Mouse (Mus musculus) lung, postnatal 0 days (tissue): ENCODE results near the gene Acp2. TPM values are rescaled to one million over a fixed set of nuclear protein-coding genes. Genes with fewer than 3 reads are reported as not detected.
"Not testable (repeated sequence)": the region's sequence is repeated elsewhere in the genome, so short reads cannot be mapped to it uniquely, and the experiment has no call there.

Experiments
- ATAC-seq: fragments of 200-750 bp; cut with Nextera tagmentation; 2 replicates; pipeline ENCODE4 v1.8.0; 2017; ENCODE audit warnings: moderate library complexity
- DNase-seq: peaks from one replicate; pipeline ENCODE4 v3.0.0-alpha.2; 2016; ENCODE audit warnings: low spot score
- H3K27ac ChIP-seq: fragments of 300-500 bp; sonication (generic); 2 replicates; pipeline ENCODE4 v1.5.1; 2014; ENCODE audit warnings: antibody characterized with exemption, mild to moderate bottlenecking, low read length, mixed read lengths
- H3K27me3 ChIP-seq: fragments of 300-500 bp; sonication (generic); replicated peaks from 2 replicates; pipeline ENCODE4 v1.6.1; 2014; ENCODE audit warnings: low read length, mixed read lengths; ENCODE audit not compliant: insufficient read depth
- H3K36me3 ChIP-seq: fragments of 300-500 bp; sonication (generic); 2 replicates; pipeline ENCODE4 v1.6.1; 2014; ENCODE audit warnings: low read length, mixed read lengths; ENCODE audit not compliant: insufficient read depth
- H3K4me1 ChIP-seq: fragments of 300-500 bp; sonication (generic); 2 replicates; pipeline ENCODE4 v1.6.1; 2014; ENCODE audit warnings: antibody characterized with exemption, low read depth, low read length, mixed read lengths; ENCODE audit not compliant: insufficient read depth
- H3K4me2 ChIP-seq: fragments of 300-500 bp; sonication (generic); replicated peaks from 2 replicates; pipeline ENCODE4 v1.6.1; 2014; ENCODE audit warnings: low read depth, mild to moderate bottlenecking, low read length, moderate library complexity, mixed read lengths
- H3K4me3 ChIP-seq: fragments of 300-500 bp; sonication (generic); 2 replicates; pipeline ENCODE4 v1.5.1; 2014; ENCODE audit warnings: low read depth, low read length
- H3K9ac ChIP-seq: fragments of 300-500 bp; sonication (generic); replicated peaks from 2 replicates; pipeline ENCODE4 v1.6.1; 2014; ENCODE audit warnings: low read depth, mild to moderate bottlenecking
- H3K9me3 ChIP-seq: fragments of 300-500 bp; sonication (generic); 2 replicates; pipeline ENCODE4 v1.6.1; 2016; ENCODE audit warnings: low read length, mixed read lengths
- CTCF ChIP-seq: IDR thresholded peaks from 2 replicates; pipeline ENCODE4 v1.5.1; 2016; ENCODE audit warnings: antibody characterized with exemption, mild to moderate bottlenecking
- EP300 ChIP-seq: IDR thresholded peaks from 2 replicates; pipeline ENCODE4 v1.6.1; 2016; ENCODE audit warnings: antibody characterized with exemption, mild to moderate bottlenecking, control low read depth
- WGBS: fragments of 180-500 bp; shearing (Covaris S2); extraction: QIAGEN DNeasy Blood & Tissue Kit; methylation state at CpG from one replicate; pipeline ENCODE4 v1.1.7; 2014; 5-methylcytosine and 5-hydroxymethylcytosine counted together
- polyA plus RNA-seq: library from polyadenylated mRNA; unstranded; fragments of >200 nt; fragmentation: Nextera tagmentation; extraction: Ambion mirVana; gene quantifications from 2 replicates; pipeline ENCODE4 v1.2.1, GENCODE M21; 2015

Gene Acp2
- polyA plus RNA-seq, 1 experiment from 2014 or later, result 22.1 TPM

GRCm38 (mm10) chr2:91229735-91230134, 27.1 kb downstream of the Acp2 start:
- Histone ChIP-seq H3K4me1 (no peaks in the 10 kb centered on the region), H3K9me3 (no peaks in the 10 kb centered on the region), H3K4me3 (no peak overlapping the region), H3K4me2 (no peak overlapping the region), H3K36me3 (no peaks in the 10 kb centered on the region), H3K9ac (no peak overlapping the region), H3K27me3 (no peaks in the 10 kb centered on the region), H3K27ac (no peak overlapping the region)
- 73% methylated on average over 2 of the region's 2 CpGs for WGBS
- DNase-seq (no peak), ATAC-seq (no peak)
- TF ChIP-seq EP300 (no peak), CTCF (no peak)

DNA sequence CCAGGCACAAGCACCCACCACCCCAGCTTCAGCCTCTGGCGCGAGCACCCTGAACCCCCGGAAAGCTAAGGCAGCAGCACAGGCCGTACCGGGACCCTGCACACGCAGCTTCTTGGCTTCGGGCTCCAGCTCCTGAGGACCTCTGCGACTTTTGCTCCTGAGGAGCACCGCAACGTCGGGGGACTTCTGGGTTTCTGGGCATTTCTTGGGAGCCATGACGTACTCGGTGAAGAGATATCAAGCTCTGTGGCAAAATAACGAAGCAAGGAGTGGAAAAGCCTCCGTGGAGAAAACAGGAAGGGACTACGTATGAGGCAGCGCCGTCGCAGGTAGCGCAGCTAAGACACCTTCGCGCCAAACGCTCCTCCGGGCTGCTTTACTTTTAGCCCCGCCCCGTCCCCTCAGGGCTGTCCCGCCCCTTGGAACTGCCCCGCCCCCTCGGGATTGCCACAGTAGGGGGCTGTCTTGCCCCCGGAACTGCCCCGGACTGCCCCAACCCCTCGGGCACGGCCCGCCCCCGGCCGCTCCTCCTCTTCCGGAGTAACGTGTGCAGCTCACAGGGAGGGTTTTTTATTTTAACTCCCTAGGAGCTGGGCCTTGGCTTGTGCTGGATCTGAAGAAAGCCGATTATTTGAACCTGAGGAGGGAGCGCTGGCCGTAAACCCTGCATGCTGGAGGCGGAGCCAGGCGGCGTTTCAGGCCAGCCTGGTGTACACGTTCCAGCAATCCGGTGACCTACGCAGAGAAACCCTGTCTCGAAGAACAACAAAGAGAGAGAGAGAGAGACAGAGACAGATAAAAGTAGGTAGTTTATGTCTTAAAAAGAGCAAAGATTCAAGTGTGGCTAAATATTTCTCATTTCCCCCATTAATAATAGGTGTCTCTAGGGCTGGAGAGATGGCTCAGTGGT, 34.2 kb downstream of the Acp2 start, which contains the start of gene Ddb2:
Ddb2 (minus strand) TSS at position 382 of the 910 bp plus-strand sequence.
- Histone ChIP-seq H3K9ac (peak within 1 kb of the TSS; percentile 54), H3K9me3 (no peaks in the 10 kb centered on the region), H3K36me3 (no peaks in the 10 kb centered on the region), H3K4me2 (peak within 1 kb of the TSS; percentile 80), H3K27me3 (no peaks in the 10 kb centered on the region), H3K4me3 (peak within 1 kb of the TSS; percentile 59), H3K4me1 (no peaks in the 10 kb centered on the region), H3K27ac (peak within 1 kb of the TSS; percentile 82)
- TF ChIP-seq CTCF, result no peak; the same call in 1 of the 2 replicates
- peak; percentile 67 for TF ChIP-seq EP300
- ATAC-seq (peak; percentile 99), DNase-seq (peak; percentile 99)
- WGBS, result under 1% methylated on average over 44 of the region's 48 CpGs

- H3K9ac ChIP-seq, result not testable (repeated sequence)
- peak; percentile 74 for DNase-seq
- WGBS, result 5% methylated on average over 4 of the region's 4 CpGs
Measured at GRCm38 (mm10) chr2:91237511-91238080, 34.9 kb downstream of the Acp2 start.

DNA sequence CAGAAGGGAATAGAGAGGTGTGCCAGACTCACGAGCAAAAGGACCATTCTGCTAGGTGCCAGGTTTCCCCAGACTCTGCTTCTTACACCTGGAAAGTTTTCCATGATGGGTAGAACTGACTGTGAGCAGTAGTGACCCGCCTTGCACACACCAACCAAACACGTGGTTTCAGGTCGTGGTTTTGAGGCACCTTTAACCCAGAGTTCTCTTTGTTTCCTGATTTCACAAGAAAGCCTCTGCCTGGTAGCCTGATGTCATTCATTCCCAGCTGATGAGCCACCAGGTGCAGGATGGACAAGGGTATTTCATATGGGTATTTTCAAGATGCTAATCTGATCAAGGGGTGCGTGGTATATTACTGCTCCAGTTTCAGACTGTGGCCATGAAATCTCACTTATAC, 39.9 kb downstream of the Acp2 start:
- Histone ChIP-seq H3K4me2 (no peak overlapping the region), H3K27ac (no peak overlapping the region), H3K4me3 (no peak overlapping the region), H3K9ac (no peak overlapping the region), H3K4me1 (no peaks in the 10 kb centered on the region), H3K36me3 (no peaks in the 10 kb centered on the region), H3K27me3 (no peaks in the 10 kb centered on the region), H3K9me3 (no peaks in the 10 kb centered on the region)
- WGBS, result 63% methylated on average over 5 of the region's 5 CpGs
- ATAC-seq, result no peak
- TF ChIP-seq CTCF (no peak), EP300 (no peak)
- DNase-seq, result no peak

More at GRCm38 (mm10) chr2:91237511-91238080, 34.9 kb downstream of the Acp2 start:
- Histone ChIP-seq H3K27ac (peak overlapping the region; percentile 82), H3K4me2 (peak overlapping the region; percentile 80), H3K4me3 (peak overlapping the region; percentile 59)
- TF ChIP-seq EP300, result peak; percentile 6; the same call in 1 of the 2 replicates
- peak; percentile 52; the same call in 1 of the 2 replicates for TF ChIP-seq CTCF
- not testable (repeated sequence) for H3K9me3 ChIP-seq, H3K4me1 ChIP-seq, H3K36me3 ChIP-seq, H3K27me3 ChIP-seq
- ATAC-seq, result peak; percentile 32

DNA sequence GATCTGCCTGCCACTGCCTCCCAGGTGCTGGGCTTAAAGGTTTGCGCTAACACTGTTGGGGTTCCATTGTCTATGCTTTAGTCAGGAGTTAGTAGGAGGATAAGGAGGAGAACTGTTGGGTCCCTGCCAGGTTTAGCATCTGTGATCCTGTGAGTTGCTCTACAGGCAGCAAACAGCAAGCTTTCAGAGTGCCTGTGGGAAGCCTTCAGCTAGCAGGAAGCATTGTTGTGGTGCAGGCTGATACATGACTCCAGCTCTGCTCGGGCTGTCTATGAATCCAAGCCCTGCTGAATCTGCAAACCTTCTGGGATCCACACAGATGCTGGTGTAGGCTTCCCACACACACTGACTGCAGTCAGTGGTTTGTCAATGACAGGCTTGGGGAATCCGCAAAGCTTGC, 40.7 kb downstream of the Acp2 start:
- no peak for TF ChIP-seq CTCF
- TF ChIP-seq EP300, result no peak
- no peak overlapping the region for H3K4me3 ChIP-seq
- H3K9me3 ChIP-seq, result no peaks in the 10 kb centered on the region
- H3K9ac ChIP-seq, result no peak overlapping the region
- H3K4me1 ChIP-seq, result no peaks in the 10 kb centered on the region
- WGBS, result 66% methylated on average over 3 of the region's 3 CpGs
- no peak overlapping the region for H3K27ac ChIP-seq
- ATAC-seq (no peak), DNase-seq (no peak)
- no peak overlapping the region for H3K4me2 ChIP-seq
- H3K36me3 ChIP-seq, result no peaks in the 10 kb centered on the region
- no peaks in the 10 kb centered on the region for H3K27me3 ChIP-seq

DNA sequence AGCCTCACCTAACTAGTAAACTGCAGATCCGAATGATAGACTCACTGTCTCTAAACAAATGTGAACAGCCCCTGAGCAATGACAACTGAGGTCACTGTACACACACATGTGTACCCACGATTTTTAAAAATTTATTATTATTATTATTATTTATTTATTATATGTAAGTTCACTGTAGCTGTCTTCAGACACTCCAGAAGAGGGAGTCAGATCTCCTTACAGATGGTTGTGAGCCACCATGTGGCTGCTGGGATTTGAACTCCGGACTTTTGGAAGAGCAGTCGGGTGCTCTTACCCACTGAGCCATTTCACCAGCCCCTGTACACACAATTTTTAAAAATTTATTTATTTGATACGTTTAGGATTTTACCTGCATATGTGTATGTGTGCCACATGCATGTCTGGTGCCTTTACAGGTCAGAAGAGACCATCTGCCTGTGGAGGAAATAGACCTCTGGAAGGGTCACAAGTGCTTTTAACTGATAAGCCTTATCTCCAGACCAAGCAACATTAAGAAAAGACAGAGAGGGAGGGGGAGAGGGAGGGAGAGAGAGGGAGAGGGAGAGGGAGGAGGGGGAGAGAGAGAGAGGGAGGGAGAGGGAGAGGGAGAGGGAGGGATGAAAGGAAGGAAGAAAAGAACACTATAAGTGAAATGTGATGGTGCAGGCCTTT, 42.0 kb downstream of the Acp2 start:
- 70% methylated on average over 5 of the region's 5 CpGs for WGBS

More for the DNA sequence above, 42.0 kb downstream of the Acp2 start:
- H3K4me1 ChIP-seq, result no peaks in the 10 kb centered on the region
- TF ChIP-seq CTCF (no peak), EP300 (no peak)
- H3K27me3 ChIP-seq, result no peaks in the 10 kb centered on the region
- no peaks in the 10 kb centered on the region for H3K36me3 ChIP-seq
- no peak overlapping the region for H3K9ac ChIP-seq
- no peaks in the 10 kb centered on the region for H3K9me3 ChIP-seq
- no peak for ATAC-seq
- no peak overlapping the region for H3K27ac ChIP-seq
- no peak overlapping the region for H3K4me2 ChIP-seq
- no peak for DNase-seq
- H3K4me3 ChIP-seq, result no peak overlapping the region
